Mouse (Mus musculus) heart, adult 9 months (tissue): ENCODE results near the gene Abcb1a.
A peak's percentile ranks its signal among the peaks of the same experiment; 100 is the strongest.

ENCODE experiments used
- DNase-seq, 2 experiments: peaks; one replicate each; pipeline ENCODE4 v3.0.0; 2022; ENCODE audit warnings: low spot score in 2 of 2

Abcb1a gene

DNA sequence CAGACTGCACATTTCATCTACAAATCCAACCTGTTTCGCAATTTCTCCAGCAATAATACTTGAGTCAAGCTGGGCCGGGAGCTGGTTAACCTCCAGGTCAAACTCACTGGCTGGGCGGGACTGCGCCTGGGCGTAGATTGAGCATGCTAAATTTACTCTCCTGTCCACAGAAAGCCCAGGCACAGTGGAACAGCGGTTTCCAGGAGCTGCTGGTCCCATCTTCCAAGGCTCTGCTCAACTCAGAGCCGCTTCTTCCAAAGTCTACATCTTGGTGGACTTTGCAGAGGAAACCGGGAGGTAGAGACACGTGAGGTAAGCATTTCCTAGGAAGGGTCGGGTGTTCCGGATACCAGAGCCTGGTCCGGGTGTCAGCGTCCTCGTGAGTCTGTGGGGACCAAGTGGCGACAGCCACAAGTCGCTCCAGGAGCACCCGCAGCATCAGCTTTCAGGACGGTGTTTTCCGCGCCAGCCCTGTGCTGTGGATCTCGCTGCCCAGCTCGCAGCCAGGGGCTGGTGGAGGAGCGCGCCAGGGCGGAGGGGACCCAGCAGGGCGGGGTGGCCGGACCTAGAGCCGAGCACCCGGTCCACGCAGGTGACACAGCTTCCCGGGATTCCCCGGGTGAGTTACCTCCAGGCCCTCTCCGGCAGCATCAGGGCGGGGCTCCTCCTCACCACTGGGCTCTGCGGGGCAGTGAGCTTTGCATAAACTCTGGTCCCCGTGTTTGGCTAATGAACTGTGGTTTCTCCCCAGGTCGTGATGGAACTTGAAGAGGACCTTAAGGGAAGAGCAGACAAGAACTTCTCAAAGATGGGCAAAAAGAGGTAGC, at the start of gene Abcb1a:
Gene Abcb1a, plus strand, starts transcription at position 167 of the 827 bp plus-strand sequence.
- DNase-seq: peak; percentile 10 to 28

GRCm38 (mm10) chr5:8622071-8622595, 37.7 kb upstream of the Abcb1a start:
- peak; percentile 14 to 24 for DNase-seq

DNA sequence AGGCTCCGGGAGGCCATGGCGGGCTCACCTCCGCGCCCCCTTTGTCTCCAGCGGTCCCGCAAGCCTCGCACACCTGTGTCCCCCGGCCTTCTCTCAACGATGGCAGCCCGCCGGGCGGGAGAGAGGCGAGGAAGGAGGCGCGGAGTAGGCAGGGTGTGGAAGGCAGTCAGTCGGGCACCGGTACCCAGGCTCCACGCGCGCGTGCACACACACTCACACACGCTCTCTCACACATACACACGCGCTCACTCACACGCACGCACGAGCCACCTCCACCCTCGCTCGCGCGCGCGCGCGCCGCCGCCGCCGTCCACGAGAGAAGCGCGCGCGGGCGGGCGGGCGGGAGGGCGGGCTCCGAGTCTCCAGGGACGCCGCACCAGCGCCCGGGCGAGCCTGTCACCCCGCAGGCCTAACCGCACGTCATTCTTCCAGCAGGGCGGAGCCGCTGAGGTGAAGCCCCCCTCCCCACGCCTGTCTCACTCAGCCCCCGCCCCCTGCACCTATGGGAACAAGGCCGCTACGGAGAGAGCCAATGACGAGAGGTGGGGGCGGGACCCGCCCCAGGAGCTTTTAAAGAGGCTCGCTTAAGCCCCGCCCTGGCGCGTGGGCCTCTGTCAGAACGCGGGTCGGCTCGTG, 37.2 kb upstream of the Abcb1a start, which contains the start of gene Rundc3b:
Gene Rundc3b, minus strand, starts transcription at position 357 of the 636 bp plus-strand sequence.
- DNase-seq: peak; percentile 81

- DNase-seq: no peak
Observed at GRCm38 (mm10) chr5:8632901-8633300, 27.0 kb upstream of the Abcb1a start.

DNA sequence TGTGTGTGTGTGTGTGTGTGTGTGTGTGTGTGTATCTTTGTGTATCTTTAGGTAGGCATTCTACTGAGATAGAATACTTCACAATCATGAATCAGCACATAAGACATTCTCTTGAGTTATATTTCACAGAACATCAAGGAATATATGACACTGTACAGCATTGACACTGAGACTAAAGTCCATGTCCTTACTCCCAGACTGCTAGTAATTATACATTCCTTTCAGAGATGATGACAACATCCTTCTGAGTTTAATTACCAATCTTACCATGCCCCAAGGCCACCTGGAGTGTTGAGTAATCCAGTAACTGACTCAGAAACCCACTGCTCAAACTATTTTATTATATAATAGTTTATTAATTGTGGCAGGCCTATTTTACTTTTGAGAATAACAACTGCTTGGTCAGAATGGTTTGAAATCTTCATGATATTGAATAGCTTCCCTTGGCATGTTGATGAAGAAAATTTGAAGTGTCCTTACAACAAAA, 25.3 kb upstream of the Abcb1a start:
- DNase-seq: no peak

- no peak for DNase-seq
Observed at GRCm38 (mm10) chr5:8648300-8648699, 11.6 kb upstream of the Abcb1a start.

DNA sequence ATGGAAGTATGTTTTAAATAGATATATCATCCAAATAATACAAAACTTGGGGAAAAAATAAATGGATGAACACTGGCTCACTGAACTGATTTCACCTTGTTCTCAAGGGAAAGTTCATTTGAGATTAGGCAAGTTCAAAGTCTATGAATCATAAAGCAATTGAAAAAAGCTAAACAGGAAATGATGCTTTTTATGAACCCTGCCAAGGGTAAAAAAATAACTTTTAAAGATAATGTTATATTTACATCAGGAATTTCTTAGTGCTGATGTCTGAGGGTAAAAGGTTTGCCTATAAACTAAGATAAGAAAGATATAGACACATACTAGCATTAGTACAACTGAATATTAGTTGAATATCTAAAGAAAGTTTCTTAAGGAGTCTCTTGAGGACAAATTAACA, 11.1 kb upstream of the Abcb1a start:
- no peak for DNase-seq

- DNase-seq: no peak
Observed at GRCm38 (mm10) chr5:8652085-8652484, 7.8 kb upstream of the Abcb1a start.

- no peak for DNase-seq
Observed at GRCm38 (mm10) chr5:8660738-8661151, 868 bp downstream of the Abcb1a start.

DNA sequence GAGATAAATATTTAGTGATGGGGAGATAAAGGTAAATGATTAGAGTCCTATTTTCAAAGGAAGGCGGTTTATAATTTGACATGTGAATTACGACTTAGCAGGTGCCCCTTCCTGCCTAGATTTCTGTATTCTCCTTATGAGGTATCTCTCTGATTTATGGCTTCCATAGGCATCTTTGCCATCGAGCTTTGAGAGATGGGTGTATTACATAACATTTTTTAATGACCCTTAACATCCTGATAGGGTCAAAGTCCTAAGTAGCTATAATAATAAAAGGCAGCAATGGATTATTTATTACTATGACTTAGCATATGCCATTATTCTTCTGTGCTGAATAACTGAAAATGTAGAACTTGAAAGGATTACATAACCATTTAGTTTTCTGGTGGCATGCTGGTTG, 4.8 kb downstream of the Abcb1a start:
- no peak for DNase-seq

GRCm38 (mm10) chr5:8667758-8668474, 8.0 kb downstream of the Abcb1a start:
- DNase-seq: no peak

DNA sequence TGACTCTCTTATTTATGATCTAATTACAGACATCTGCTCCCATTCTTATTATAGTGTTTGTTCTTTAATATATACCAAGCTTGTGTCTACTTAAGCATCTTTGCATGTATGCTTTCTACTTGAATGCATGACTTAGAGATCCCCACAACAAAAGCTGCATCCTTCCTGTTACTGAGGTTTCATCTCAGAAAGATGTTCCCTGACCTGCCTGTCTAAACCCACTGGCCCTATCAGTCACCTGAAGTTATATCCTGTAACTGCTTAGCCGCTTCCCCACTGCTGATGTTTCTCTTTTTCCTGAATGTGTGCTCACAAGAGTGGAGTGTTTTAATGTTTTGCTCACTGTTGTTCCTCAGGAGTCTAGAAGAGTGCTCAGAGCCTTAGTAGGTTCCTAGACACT, 9.7 kb downstream of the Abcb1a start:
- no peak for DNase-seq

DNA sequence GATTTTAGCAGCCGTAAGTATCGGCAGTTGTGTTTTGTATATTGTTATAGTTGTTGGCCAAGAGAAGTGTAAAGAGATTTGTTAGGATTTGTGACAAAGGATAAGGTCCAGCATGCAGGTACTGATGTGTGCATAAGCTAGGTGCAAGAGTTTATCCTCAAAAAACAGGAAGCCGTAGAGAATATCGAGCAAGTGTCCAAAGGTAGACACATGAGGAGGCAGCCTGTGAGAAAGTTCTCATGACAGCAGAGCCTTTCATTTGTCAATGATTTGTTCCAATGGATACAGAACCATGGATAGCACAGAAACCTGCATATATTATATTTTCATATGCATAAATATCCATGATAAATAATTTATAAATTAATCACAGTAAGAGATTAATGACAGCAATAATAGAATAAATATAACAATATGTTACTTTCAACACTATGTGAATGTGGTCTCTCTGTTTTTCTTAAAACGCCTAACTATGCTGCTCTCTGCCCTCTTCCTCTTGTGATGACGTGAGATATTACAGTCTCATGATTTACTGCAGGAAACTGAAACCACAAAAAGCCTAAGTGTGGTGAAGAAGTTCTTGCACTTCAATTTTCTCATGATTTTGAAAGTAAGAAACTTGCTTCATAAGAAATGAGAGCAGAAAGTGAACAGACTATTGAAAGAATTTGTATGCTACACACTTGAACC, 15.5 kb downstream of the Abcb1a start:
- no peak for DNase-seq

DNA sequence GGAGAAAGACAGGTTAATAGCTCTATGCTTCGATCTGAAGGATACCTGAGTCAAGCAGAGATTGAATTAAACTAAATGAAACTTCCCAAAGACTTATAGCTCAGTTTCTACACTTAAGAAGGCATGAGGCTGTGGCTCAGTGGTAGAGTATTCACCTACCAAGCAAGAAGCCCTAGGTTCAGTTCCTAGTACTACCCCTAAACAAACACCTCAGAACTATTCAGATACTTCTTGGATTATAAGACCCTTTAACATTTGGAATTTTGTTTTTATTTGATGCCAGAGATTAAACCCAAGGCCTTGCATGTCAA, 16.0 kb downstream of the Abcb1a start:
- DNase-seq: no peak

DNA sequence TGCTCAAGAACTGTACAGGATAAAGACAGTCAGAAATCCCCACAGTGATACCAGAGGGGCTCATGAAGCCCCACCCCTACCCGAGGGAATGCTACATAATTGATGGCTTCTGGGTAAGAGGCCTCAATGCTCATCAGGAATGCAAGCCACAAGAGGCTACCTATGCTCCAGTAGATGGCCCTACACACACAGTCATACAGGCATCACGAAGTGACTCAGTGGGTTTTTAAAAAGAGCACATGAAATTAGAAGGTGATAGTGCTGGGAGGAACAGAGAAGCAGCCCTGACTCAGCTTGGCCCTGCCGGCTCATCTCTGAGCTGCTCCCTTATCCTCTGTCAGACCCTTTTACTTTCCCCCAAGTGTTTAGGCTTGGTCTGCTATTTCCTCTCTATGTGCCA, 21.3 kb downstream of the Abcb1a start:
- DNase-seq: no peak

DNA sequence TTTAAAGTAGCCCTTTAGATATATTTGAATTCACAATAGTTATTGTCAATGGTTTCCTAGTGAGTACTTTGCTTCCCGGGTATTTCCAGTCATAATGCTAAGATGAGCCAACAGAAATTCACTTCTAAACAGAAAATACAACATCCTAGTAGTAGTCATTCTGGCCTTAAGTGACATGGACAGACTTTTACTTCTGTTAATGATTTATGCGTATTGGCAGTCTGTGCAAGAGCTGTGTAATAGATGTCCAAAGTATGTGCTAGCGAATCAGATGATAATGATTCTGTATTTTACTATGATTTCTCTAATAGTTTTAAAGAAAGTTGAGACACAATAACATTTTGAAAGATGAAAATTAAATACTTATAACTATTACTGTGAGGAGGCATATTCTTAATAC, 23.8 kb downstream of the Abcb1a start:
- no peak for DNase-seq

- no peak for DNase-seq
Observed at GRCm38 (mm10) chr5:8686071-8686470, 26.2 kb downstream of the Abcb1a start.

DNA sequence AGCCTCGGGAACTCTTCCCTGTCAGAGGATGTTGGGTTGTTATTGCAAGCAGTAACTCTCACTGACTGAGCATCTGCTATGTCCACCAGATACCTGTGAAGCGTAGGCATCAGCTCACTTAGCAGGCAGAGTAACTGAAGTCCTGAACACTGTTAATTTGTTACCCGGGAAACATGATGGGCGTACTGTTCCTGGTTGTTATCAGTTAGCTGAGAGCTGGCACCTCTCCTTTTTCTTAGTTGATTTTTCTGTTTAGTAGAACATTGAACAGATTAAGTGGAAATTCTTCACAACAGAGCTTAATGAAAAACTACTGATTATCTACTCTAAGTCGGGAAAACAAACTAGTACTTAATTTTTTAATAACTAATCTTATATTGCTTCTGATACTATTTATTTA, 27.7 kb downstream of the Abcb1a start:
- DNase-seq: no peak

DNA sequence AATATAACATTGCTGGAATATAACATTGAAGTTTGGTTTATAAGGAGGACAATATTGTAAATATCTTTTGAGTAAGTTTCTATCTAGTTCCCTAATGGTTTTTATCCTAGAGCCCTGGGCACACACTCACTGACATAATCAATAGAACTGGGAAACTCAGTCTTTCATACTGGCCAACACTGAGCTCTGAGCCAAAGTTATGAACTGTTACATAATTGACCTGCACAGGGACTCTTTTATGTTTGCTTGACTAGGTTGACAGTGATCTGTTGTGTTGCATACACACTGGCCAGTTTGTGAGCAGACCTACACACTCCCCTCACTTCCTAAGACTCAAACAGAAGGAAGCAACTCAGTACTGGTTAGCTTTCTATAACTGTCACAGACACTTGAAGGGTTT, 56.2 kb downstream of the Abcb1a start:
- DNase-seq: no peak

DNA sequence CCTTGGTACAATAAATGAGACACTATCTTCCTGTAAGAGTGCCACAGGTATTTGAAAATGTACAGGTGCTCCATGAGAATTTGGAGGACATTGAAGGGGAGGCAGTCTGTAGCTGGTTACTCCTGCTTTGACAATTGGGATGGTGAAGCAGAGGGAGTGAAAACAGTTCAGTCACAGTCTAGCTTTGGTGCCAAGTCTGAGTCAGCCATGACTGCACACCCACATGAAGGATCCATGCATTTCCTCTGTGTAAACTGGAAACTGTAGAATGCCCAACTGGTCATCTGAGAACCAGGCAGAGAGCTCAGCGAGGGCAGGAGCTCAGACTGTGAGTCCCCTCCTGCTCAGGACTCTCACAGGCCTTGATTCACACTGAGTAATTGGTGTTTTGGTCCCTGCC, 59.7 kb downstream of the Abcb1a start:
- no peak for DNase-seq

GRCm38 (mm10) chr5:8722224-8722623, 62.3 kb downstream of the Abcb1a start:
- DNase-seq: no peak

DNA sequence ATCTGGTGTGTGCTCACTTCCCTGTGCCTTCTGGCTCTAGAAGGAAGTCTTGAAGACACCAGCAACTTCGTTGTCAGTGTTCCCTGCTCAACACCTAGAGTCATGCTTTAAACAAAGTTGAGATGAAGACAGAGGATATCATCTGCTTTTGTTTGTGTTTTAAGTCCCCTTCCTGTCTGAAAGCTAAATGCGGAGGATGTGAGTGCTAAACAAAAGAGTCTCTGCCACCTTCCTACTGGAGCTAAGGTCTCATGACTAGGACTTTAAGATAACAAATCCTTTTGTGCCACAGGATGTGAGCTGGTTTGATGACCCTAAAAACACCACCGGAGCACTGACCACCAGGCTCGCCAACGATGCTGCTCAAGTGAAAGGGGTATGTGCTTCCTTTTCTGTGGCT, 63.0 kb downstream of the Abcb1a start:
- no peak for DNase-seq
